Mouse (Mus musculus) heart, postnatal 0 days (tissue): ENCODE measurements at regions not wholly inside any gene's neighbourhood (a gene's known extent, or its start where the extent isn't known, plus 50 kb on each side); places are given as distances from the start of the nearest gene placed in this dataset.
A peak's percentile ranks its signal among the peaks of the same experiment; 100 is the strongest.

ENCODE experiments used
- ATAC-seq: fragments of 200-750 bp; cut with Nextera tagmentation; 2 replicates; pipeline ENCODE4 v1.8.0; 2017; ENCODE audit warnings: low read depth, moderate number of reproducible peaks, moderate library complexity; ENCODE audit not compliant: insufficient read depth
- DNase-seq: peaks from one replicate; pipeline ENCODE4 v3.0.0-alpha.2; 2016; ENCODE audit warnings: low spot score
- H3K27ac ChIP-seq: fragments of 300-500 bp; sonication (generic); 2 replicates; pipeline ENCODE4 v1.5.1; 2014; ENCODE audit warnings: low read depth, mild to moderate bottlenecking
- H3K27me3 ChIP-seq: fragments of 300-500 bp; sonication (generic); 2 replicates; pipeline ENCODE4 v1.6.1; 2014; ENCODE audit warnings: low read length, mixed read lengths; ENCODE audit not compliant: control insufficient read depth, insufficient read depth
- H3K36me3 ChIP-seq: fragments of 300-500 bp; sonication (generic); replicated peaks from 2 replicates; pipeline ENCODE4 v1.6.1; 2014; ENCODE audit warnings: low read length, mixed read lengths; ENCODE audit not compliant: control insufficient read depth, insufficient read depth
- H3K4me1 ChIP-seq: fragments of 300-500 bp; sonication (generic); 2 replicates; pipeline ENCODE4 v1.6.1; 2014; ENCODE audit warnings: antibody characterized with exemption; ENCODE audit not compliant: control insufficient read depth, insufficient read depth
- H3K4me2 ChIP-seq: fragments of 300-500 bp; sonication (generic); 2 replicates; pipeline ENCODE4 v1.6.1; 2014; ENCODE audit warnings: low read depth, mild to moderate bottlenecking, low read length, moderate library complexity
- H3K4me3 ChIP-seq: fragments of 300-500 bp; sonication (generic); 2 replicates; pipeline ENCODE4 v1.5.1; 2014; ENCODE audit warnings: low read depth, low read length
- H3K9ac ChIP-seq: fragments of 300-500 bp; sonication (generic); replicated peaks from 2 replicates; pipeline ENCODE4 v1.6.1; 2014; ENCODE audit warnings: low read depth, low read length, mixed read lengths
- H3K9me3 ChIP-seq: fragments of 300-500 bp; sonication (generic); replicated peaks from 2 replicates; pipeline ENCODE4 v1.6.1; 2016; ENCODE audit warnings: low read length; ENCODE audit not compliant: control insufficient read depth
- CTCF ChIP-seq: IDR thresholded peaks from 2 replicates; pipeline ENCODE4 v1.5.1; 2016; ENCODE audit warnings: antibody characterized with exemption, control low read depth, low read depth
- EP300 ChIP-seq: IDR thresholded peaks from 2 replicates; pipeline ENCODE4 v1.6.1; 2016; ENCODE audit warnings: antibody characterized with exemption, low read depth
- whole genome bisulfite sequencing: fragments of 180-500 bp; shearing (Covaris S2); extraction: QIAGEN DNeasy Blood & Tissue Kit; methylation state at CpG from one replicate; pipeline ENCODE4 v1.1.7; 2014; 5-methylcytosine and 5-hydroxymethylcytosine counted together

DNA sequence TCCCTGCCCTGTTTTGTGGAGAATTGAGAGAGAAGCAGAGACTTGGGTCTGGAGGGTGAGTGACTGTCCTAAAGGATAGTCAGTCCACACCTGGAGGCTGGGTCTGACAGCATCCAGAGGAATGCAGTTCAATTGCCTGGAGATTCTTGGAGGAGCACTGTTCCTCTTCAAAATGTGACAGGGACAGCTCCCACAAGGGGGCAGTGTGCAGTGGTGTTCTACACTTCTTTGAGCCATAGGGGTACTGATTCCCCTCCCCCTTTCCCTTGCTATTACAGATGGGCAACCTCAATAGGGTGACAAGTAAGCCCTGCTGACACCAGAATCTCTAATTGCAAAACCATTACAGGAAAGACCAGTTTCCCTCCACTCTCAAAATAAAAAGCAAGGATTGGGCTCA is 63.7 kb upstream of the Gm773 start:
- Histone ChIP-seq H3K36me3 (no peaks in the 10 kb centered on the region), H3K4me3 (no peak overlapping the region), H3K9ac (no peak overlapping the region), H3K4me2 (no peak overlapping the region), H3K4me1 (no peaks in the 10 kb centered on the region), H3K27ac (no peak overlapping the region), H3K9me3 (no peaks in the 10 kb centered on the region), H3K27me3 (no peaks in the 10 kb centered on the region)
- TF ChIP-seq CTCF (peak; percentile 26), EP300 (no peak)
- DNase-seq (no peak), ATAC-seq (no peak)

GRCm38 (mm10) chrX:56274170-56274569 is 61.5 kb upstream of the Gm773 start:
- ATAC-seq (no peak), DNase-seq (peak; percentile 5)
- H3K9me3 ChIP-seq, result no peaks in the 10 kb centered on the region
- WGBS, result 5% methylated on average over 1 of the region's 1 CpGs
- TF ChIP-seq EP300 (no peak), CTCF (peak; percentile 39)
- H3K4me3 ChIP-seq, result no peak overlapping the region
- no peak overlapping the region for H3K27ac ChIP-seq
- H3K4me1 ChIP-seq, result no peaks in the 10 kb centered on the region
- no peak overlapping the region for H3K9ac ChIP-seq
- H3K27me3 ChIP-seq, result no peaks in the 10 kb centered on the region
- H3K36me3 ChIP-seq, result no peaks in the 10 kb centered on the region
- H3K4me2 ChIP-seq, result no peak overlapping the region

GRCm38 (mm10) chrX:56269706-56270105 is 57.0 kb upstream of the Gm773 start:
- DNase-seq (no peak), ATAC-seq (no peak)
- TF ChIP-seq EP300 (no peak), CTCF (no peak)
- H3K27me3 ChIP-seq, result no peaks in the 10 kb centered on the region
- no peak overlapping the region for H3K4me3 ChIP-seq
- no peaks in the 10 kb centered on the region for H3K36me3 ChIP-seq
- no peak overlapping the region for H3K9ac ChIP-seq
- no peaks in the 10 kb centered on the region for H3K9me3 ChIP-seq
- 64% methylated on average over 2 of the region's 2 CpGs for WGBS
- H3K27ac ChIP-seq, result no peak overlapping the region
- no peak overlapping the region for H3K4me2 ChIP-seq
- H3K4me1 ChIP-seq, result no peaks in the 10 kb centered on the region
